Mouse (Mus musculus) heart, embryonic 14.5 days (tissue): ENCODE data around the gene Lefty2. TPM values are rescaled to one million over a fixed set of nuclear protein-coding genes. Genes with fewer than 3 reads are reported as not detected.

Experiments
- ATAC-seq: fragments of 200-750 bp; cut with Nextera tagmentation; 2 replicates; pipeline ENCODE4 v1.8.0; 2017; ENCODE audit warnings: low read depth, moderate TSS enrichment; ENCODE audit not compliant: insufficient number of reproducible peaks, insufficient read depth, low FRiP score
- H3K27ac ChIP-seq, 2 experiments: fragments of 200-500 bp in 1 of 2; fragments of 300-500 bp in 1 of 2; sonication (generic) in 1 of 2; replicated peaks in 1 of 2; 2 replicates each; pipeline ENCODE4 v1.5.1; 2012 to 2014; ENCODE audit warnings: low read depth in 2 of 2, low read length in 2 of 2, control low read depth in 1 of 2, mild to moderate bottlenecking in 1 of 2, mixed read lengths in 1 of 2; ENCODE audit not compliant: control insufficient read depth in 1 of 2, insufficient read depth in 1 of 2
- H3K27me3 ChIP-seq: fragments of 300-500 bp; sonication (generic); 2 replicates; pipeline ENCODE4 v1.6.1; 2014; ENCODE audit warnings: mild to moderate bottlenecking, low read length, control low read depth; ENCODE audit not compliant: control insufficient read depth, insufficient read depth
- H3K36me3 ChIP-seq: fragments of 300-500 bp; sonication (generic); 2 replicates; pipeline ENCODE4 v1.6.1; 2014; ENCODE audit warnings: mild to moderate bottlenecking, control low read depth, low read length, mixed read lengths; ENCODE audit not compliant: control insufficient read depth, insufficient read depth
- H3K4me1 ChIP-seq, 2 experiments: fragments of 200-500 bp in 1 of 2; fragments of 300-500 bp in 1 of 2; sonication (generic) in 1 of 2; 2 replicates each; pipeline ENCODE4 v1.6.1; 2012 to 2014; ENCODE audit warnings: low read length in 2 of 2, control low read depth in 1 of 2, mixed read lengths in 1 of 2; ENCODE audit not compliant: control insufficient read depth in 2 of 2, insufficient read depth in 2 of 2
- H3K4me2 ChIP-seq: fragments of 300-500 bp; sonication (generic); 2 replicates; pipeline ENCODE4 v1.6.1; 2014; ENCODE audit warnings: mild to moderate bottlenecking, low read length
- H3K4me3 ChIP-seq, 2 experiments: fragments of 200-500 bp in 1 of 2; fragments of 300-500 bp in 1 of 2; sonication (generic) in 1 of 2; 2 replicates each; pipeline ENCODE4 v1.5.1; 2012 to 2014; ENCODE audit warnings: low read length in 2 of 2, mild to moderate bottlenecking in 2 of 2, control low read depth in 1 of 2, low read depth in 1 of 2, moderate library complexity in 1 of 2; ENCODE audit not compliant: control insufficient read depth in 1 of 2, insufficient read depth in 1 of 2
- H3K9ac ChIP-seq: fragments of 300-500 bp; sonication (generic); 2 replicates; pipeline ENCODE4 v1.6.1; 2014; ENCODE audit warnings: mild to moderate bottlenecking, low read length
- H3K9me3 ChIP-seq: fragments of 300-500 bp; sonication (generic); 2 replicates; pipeline ENCODE4 v1.6.1; 2016; ENCODE audit warnings: low read length, control low read depth; ENCODE audit not compliant: control insufficient read depth
- WGBS: fragments of 180-500 bp; shearing (Covaris S2); extraction: QIAGEN DNeasy Blood & Tissue Kit; methylation state at CpG from one replicate; pipeline ENCODE4 v1.1.7; 2014; 5-methylcytosine and 5-hydroxymethylcytosine counted together
- polyA plus RNA-seq: library from polyadenylated mRNA; unstranded; fragments of >200 nt; fragmentation: Nextera tagmentation; extraction: Ambion mirVana; gene quantifications from 2 replicates; pipeline ENCODE4 v1.2.1, GENCODE M21; 2014

The Lefty2 gene
- polyA plus RNA-seq, 1 experiment from 2014 or later = not detected

GRCm38 (mm10) chr1:180863606-180864005, 29.3 kb upstream of the Lefty2 start:
- H3K36me3 ChIP-seq = peaks cover 92% of the 10 kb centered on the region
- no peaks in the 10 kb centered on the region for H3K4me1 ChIP-seq
- no peaks in the 10 kb centered on the region for H3K9me3 ChIP-seq
- no peaks in the 10 kb centered on the region for H3K27me3 ChIP-seq
- H3K27ac ChIP-seq = no peak overlapping the region
- no peak overlapping the region for H3K4me2 ChIP-seq
- no peak overlapping the region for H3K4me3 ChIP-seq
- 18% methylated on average over 1 of the region's 1 CpGs for WGBS
- no peak overlapping the region for H3K9ac ChIP-seq
- ATAC-seq = no peak

GRCm38 (mm10) chr1:180866001-180866400, 26.9 kb upstream of the Lefty2 start:
- Histone ChIP-seq H3K9me3 (no peaks in the 10 kb centered on the region), H3K27ac (no peak overlapping the region; a peak in 1 of 4 replicates), H3K4me2 (no peak overlapping the region), H3K4me3 (no peak overlapping the region), H3K4me1 (peaks cover 7 to 8% of the 10 kb centered on the region in 2 experiments; a peak in 3 of 4 replicates), H3K27me3 (no peaks in the 10 kb centered on the region), H3K9ac (no peak overlapping the region), H3K36me3 (peaks cover 69% of the 10 kb centered on the region)
- 62% methylated on average over 7 of the region's 7 CpGs for WGBS
- no peak for ATAC-seq

- Histone ChIP-seq H3K4me3 (no peak overlapping the region), H3K36me3 (peaks cover 30% of the 10 kb centered on the region), H3K4me2 (peak overlapping the region; percentile 28; the same call in 1 of the 2 replicates), H3K9me3 (no peaks in the 10 kb centered on the region), H3K9ac (no peak overlapping the region), H3K27me3 (no peaks in the 10 kb centered on the region), H3K4me1 (peaks cover 7 to 8% of the 10 kb centered on the region in 2 experiments; a peak in 3 of 4 replicates), H3K27ac (peak overlapping the region in 1 of 2 experiments; percentile 16; a peak in 1 of 4 replicates)
- 24% methylated on average over 13 of the region's 13 CpGs for WGBS
- ATAC-seq = no peak
Observed at GRCm38 (mm10) chr1:180870122-180870650, 22.7 kb upstream of the Lefty2 start.

GRCm38 (mm10) chr1:180873861-180874484, 18.9 kb upstream of the Lefty2 start:
- Histone ChIP-seq H3K9ac (no peak overlapping the region), H3K4me2 (no peak overlapping the region), H3K4me1 (peaks cover 7 to 8% of the 10 kb centered on the region in 2 experiments; a peak in 3 of 4 replicates), H3K4me3 (no peak overlapping the region), H3K9me3 (no peaks in the 10 kb centered on the region), H3K27me3 (no peaks in the 10 kb centered on the region), H3K27ac (no peak overlapping the region), H3K36me3 (no peaks in the 10 kb centered on the region)
- WGBS = 22% methylated on average over 9 of the region's 9 CpGs
- peak; percentile 48; the same call in 1 of the 2 replicates for ATAC-seq

- no peak overlapping the region for H3K9ac ChIP-seq
- no peak overlapping the region for H3K4me2 ChIP-seq
- no peak overlapping the region for H3K4me3 ChIP-seq
- H3K4me1 ChIP-seq = peaks cover 7 to 8% of the 10 kb centered on the region in 2 experiments; a peak in 3 of 4 replicates
- WGBS = 84% methylated on average over 2 of the region's 2 CpGs
- no peaks in the 10 kb centered on the region for H3K27me3 ChIP-seq
- H3K36me3 ChIP-seq = no peaks in the 10 kb centered on the region
- ATAC-seq = no peak
- H3K27ac ChIP-seq = no peak overlapping the region
- H3K9me3 ChIP-seq = no peaks in the 10 kb centered on the region
Observed at GRCm38 (mm10) chr1:180874615-180875014, 18.3 kb upstream of the Lefty2 start.

GRCm38 (mm10) chr1:180875126-180875525, 17.8 kb upstream of the Lefty2 start:
- no peaks in the 10 kb centered on the region for H3K36me3 ChIP-seq
- H3K4me3 ChIP-seq = no peak overlapping the region
- no peaks in the 10 kb centered on the region for H3K9me3 ChIP-seq
- H3K27ac ChIP-seq = no peak overlapping the region
- no peak overlapping the region for H3K4me2 ChIP-seq
- no peak overlapping the region for H3K9ac ChIP-seq
- H3K4me1 ChIP-seq = peaks cover 4 to 5% of the 10 kb centered on the region in 2 experiments; a peak in 3 of 4 replicates
- 86% methylated on average over 9 of the region's 9 CpGs for WGBS
- ATAC-seq = no peak
- H3K27me3 ChIP-seq = no peaks in the 10 kb centered on the region

- Histone ChIP-seq H3K4me1 (no peaks in the 10 kb centered on the region), H3K9ac (no peak overlapping the region), H3K4me3 (no peak overlapping the region), H3K9me3 (no peaks in the 10 kb centered on the region), H3K4me2 (no peak overlapping the region), H3K27ac (no peak overlapping the region), H3K27me3 (no peaks in the 10 kb centered on the region), H3K36me3 (no peaks in the 10 kb centered on the region)
- 79% methylated on average over 4 of the region's 4 CpGs for WGBS
- no peak for ATAC-seq
Observed at GRCm38 (mm10) chr1:180877466-180877865, 15.4 kb upstream of the Lefty2 start.
